Mouse (Mus musculus): ENCODE results near the gene Lgals3bp. TPM values are rescaled to one million over a fixed set of nuclear protein-coding genes. Genes with fewer than 3 reads are reported as not detected.

Lgals3bp gene
- total RNA-seq, 2 experiments from 2014 or later: 17.1 to 20.0 TPM

GRCm38 (mm10) chr11:118418834-118419504, 17.1 kb upstream of the Lgals3bp start, which contains the start of gene Cant1:
TSS of gene Cant1 (minus strand) at chr11:118419086.
- peak; percentile 97 to 99 for DNase-seq (ENCODE audit: extremely low spot score in 1 of 2, low spot score in 2 of 2)
- no peak for TF ChIP-seq CTCF (IDR thresholded peaks at IDR 0.05)
- Histone ChIP-seq H3K27ac (peak within 1 kb of the TSS; percentile 94), H3K4me3 (peak within 1 kb of the TSS; percentile 81)
- intact Hi-C loops (cut with DNase I): no loop called here

GRCm38 (mm10) chr11:118418442-118418833, 16.5 kb upstream of the Lgals3bp start:
- intact Hi-C loops (cut with DNase I): no loop called here
- TF ChIP-seq CTCF (IDR thresholded peaks at IDR 0.05): no peak
- DNase-seq (ENCODE audit: extremely low spot score in 1 of 2, low spot score in 2 of 2): no peak
- Histone ChIP-seq H3K4me3 (peak overlapping the region; percentile 81), H3K27ac (peak overlapping the region; percentile 94)

GRCm38 (mm10) chr11:118417496-118417895, 15.6 kb upstream of the Lgals3bp start:
- no peak for DNase-seq (ENCODE audit: extremely low spot score in 1 of 2, low spot score in 2 of 2)
- no peak overlapping the region for H3K27ac ChIP-seq
- intact Hi-C loops (cut with DNase I): no loop called here
- no peak for TF ChIP-seq CTCF (IDR thresholded peaks at IDR 0.05)
- H3K4me3 ChIP-seq: peak overlapping the region; percentile 81; the same call in 1 of the 2 replicates

- Histone ChIP-seq H3K4me3 (no peak overlapping the region), H3K27ac (no peak overlapping the region)
- no peak for TF ChIP-seq CTCF (IDR thresholded peaks at IDR 0.05)
- DNase-seq (ENCODE audit: extremely low spot score in 1 of 2, low spot score in 2 of 2): no peak
- intact Hi-C loops (cut with DNase I): no loop called here
These were observed 14.2 kb upstream of the Lgals3bp start for GRCm38 (mm10) chr11:118416046-118416445.

GRCm38 (mm10) chr11:118415630-118416029, 13.7 kb upstream of the Lgals3bp start:
- no peak for TF ChIP-seq CTCF (IDR thresholded peaks at IDR 0.05)
- no peak overlapping the region for H3K27ac ChIP-seq

GRCm38 (mm10) chr11:118414270-118414669, 12.4 kb upstream of the Lgals3bp start:
- intact Hi-C loops (cut with DNase I): no loop called here
- no peak for DNase-seq (ENCODE audit: extremely low spot score in 1 of 2, low spot score in 2 of 2)
- no peak overlapping the region for H3K27ac ChIP-seq
- H3K4me3 ChIP-seq: no peak overlapping the region
- TF ChIP-seq CTCF (IDR thresholded peaks at IDR 0.05): no peak

More at GRCm38 (mm10) chr11:118415630-118416029, 13.7 kb upstream of the Lgals3bp start:
- no peak overlapping the region for H3K4me3 ChIP-seq
- intact Hi-C loops (cut with DNase I): no loop called here
- no peak for DNase-seq (ENCODE audit: extremely low spot score in 1 of 2, low spot score in 2 of 2)

GRCm38 (mm10) chr11:118413055-118413454, 11.2 kb upstream of the Lgals3bp start:
- DNase-seq (ENCODE audit: extremely low spot score in 1 of 2, low spot score in 2 of 2): no peak
- H3K4me3 ChIP-seq: no peak overlapping the region
- H3K27ac ChIP-seq: no peak overlapping the region

GRCm38 (mm10) chr11:118412601-118413000, 10.7 kb upstream of the Lgals3bp start:
- H3K27ac ChIP-seq: no peak overlapping the region
- TF ChIP-seq CTCF (IDR thresholded peaks at IDR 0.05): no peak
- DNase-seq (ENCODE audit: extremely low spot score in 1 of 2, low spot score in 2 of 2): no peak
- no peak overlapping the region for H3K4me3 ChIP-seq
- intact Hi-C loops (cut with DNase I): no loop called here

More at GRCm38 (mm10) chr11:118413055-118413454, 11.2 kb upstream of the Lgals3bp start:
- intact Hi-C loops (cut with DNase I): no loop called here
- TF ChIP-seq CTCF (IDR thresholded peaks at IDR 0.05): no peak

GRCm38 (mm10) chr11:118411271-118411670, 9.4 kb upstream of the Lgals3bp start:
- no peak overlapping the region for H3K4me3 ChIP-seq
- intact Hi-C loops (cut with DNase I): no loop called here

GRCm38 (mm10) chr11:118410479-118410878, 8.6 kb upstream of the Lgals3bp start:
- Histone ChIP-seq H3K4me3 (no peak overlapping the region), H3K27ac (no peak overlapping the region)
- no peak for DNase-seq (ENCODE audit: extremely low spot score in 1 of 2, low spot score in 2 of 2)
- intact Hi-C loops (cut with DNase I): no loop called here
- TF ChIP-seq CTCF (IDR thresholded peaks at IDR 0.05): no peak

More at GRCm38 (mm10) chr11:118411271-118411670, 9.4 kb upstream of the Lgals3bp start:
- no peak overlapping the region for H3K27ac ChIP-seq
- no peak for DNase-seq (ENCODE audit: extremely low spot score in 1 of 2, low spot score in 2 of 2)
- TF ChIP-seq CTCF (IDR thresholded peaks at IDR 0.05): no peak

- H3K27ac ChIP-seq: no peak overlapping the region
- DNase-seq (ENCODE audit: extremely low spot score in 1 of 2, low spot score in 2 of 2): no peak
- intact Hi-C loops (cut with DNase I): no loop called here
- TF ChIP-seq CTCF (IDR thresholded peaks at IDR 0.05): no peak
- H3K4me3 ChIP-seq: no peak overlapping the region
These were observed 8.2 kb upstream of the Lgals3bp start for GRCm38 (mm10) chr11:118410073-118410444.

- intact Hi-C loops (cut with DNase I): no loop called here
- TF ChIP-seq CTCF (IDR thresholded peaks at IDR 0.05): no peak
- Histone ChIP-seq H3K27ac (no peak overlapping the region), H3K4me3 (no peak overlapping the region)
- no peak for DNase-seq (ENCODE audit: extremely low spot score in 1 of 2, low spot score in 2 of 2)
These were observed 7.5 kb upstream of the Lgals3bp start for GRCm38 (mm10) chr11:118409106-118410072.

Measured in left cerebral cortex, adult 2 months (tissue).